Mouse (Mus musculus) lung, postnatal 0 days (tissue): ENCODE measurements around the gene Glis1.

Experiments
- CTCF ChIP-seq: IDR thresholded peaks from 2 replicates; pipeline ENCODE4 v1.5.1; 2016; ENCODE audit warnings: antibody characterized with exemption, mild to moderate bottlenecking
- EP300 ChIP-seq: IDR thresholded peaks from 2 replicates; pipeline ENCODE4 v1.6.1; 2016; ENCODE audit warnings: antibody characterized with exemption, mild to moderate bottlenecking, control low read depth

DNA sequence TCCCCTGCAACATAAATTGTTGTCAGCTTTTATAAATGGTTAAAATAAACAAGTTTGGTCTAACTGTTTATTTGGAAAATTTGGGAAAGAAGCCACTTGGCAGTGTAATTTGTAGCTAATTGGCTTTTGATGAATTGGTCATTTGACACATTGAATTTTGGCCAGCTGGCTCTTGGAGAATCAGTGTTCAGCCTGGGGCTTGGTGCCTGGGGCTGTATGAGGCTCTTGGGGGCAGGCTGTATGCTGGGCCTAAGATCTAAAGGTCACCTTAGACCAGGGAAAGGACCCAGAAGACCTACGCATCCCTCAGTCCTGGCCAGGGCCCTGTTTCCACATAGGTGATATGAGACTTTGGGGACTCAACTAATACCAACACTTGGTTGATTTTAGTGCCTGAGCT is 111.3 kb downstream of the Glis1 start:
- TF ChIP-seq CTCF (no peak), EP300 (no peak)
